Mouse (Mus musculus) right cerebral cortex, postnatal 25 days (tissue): ENCODE measurements around the gene Otub1.

ENCODE experiments used
- DNase-seq: peaks from one replicate; pipeline ENCODE4 v3.0.0; 2022

Gene Otub1

DNA sequence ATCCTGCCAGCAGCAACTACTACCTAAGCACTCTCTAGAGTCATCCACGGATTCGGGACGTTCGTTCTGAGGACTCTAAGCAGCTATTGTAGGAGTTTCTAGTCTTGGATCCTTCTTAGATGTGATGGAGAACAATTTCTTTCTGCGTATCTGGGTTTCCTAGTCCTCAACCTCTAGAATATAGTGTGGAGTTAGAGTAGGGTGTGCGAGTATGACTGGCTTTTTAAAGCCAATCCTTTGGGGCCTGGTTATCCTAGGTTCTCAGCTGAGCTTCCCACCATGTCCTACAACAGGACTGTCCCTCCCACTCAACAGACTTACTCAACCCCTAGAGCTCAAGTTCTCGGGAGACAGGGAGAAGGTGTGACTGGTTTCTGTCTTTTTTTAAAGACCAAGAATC lies 790 bp downstream of the Otub1 start:
- no peak for DNase-seq

DNA sequence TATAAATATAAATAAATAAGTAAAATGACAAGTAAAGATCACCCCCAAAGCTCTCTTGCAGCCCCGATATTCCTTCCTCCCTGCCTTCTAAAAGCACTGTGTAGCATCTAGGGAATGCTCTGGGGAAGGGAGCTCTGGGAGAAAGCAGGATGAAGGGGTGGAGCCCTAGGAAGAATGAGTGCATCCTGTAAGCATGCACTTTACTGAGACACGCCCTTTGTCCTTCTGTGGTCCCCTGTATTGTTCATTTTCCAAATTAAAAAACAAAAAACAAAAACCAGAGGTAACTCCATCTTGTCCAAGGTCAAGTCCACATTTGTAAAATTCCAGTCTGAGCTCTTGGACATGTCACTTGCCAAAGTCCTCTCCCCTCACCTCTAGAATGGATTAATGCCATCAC lies 1.2 kb downstream of the Otub1 start:
- no peak for DNase-seq

DNA sequence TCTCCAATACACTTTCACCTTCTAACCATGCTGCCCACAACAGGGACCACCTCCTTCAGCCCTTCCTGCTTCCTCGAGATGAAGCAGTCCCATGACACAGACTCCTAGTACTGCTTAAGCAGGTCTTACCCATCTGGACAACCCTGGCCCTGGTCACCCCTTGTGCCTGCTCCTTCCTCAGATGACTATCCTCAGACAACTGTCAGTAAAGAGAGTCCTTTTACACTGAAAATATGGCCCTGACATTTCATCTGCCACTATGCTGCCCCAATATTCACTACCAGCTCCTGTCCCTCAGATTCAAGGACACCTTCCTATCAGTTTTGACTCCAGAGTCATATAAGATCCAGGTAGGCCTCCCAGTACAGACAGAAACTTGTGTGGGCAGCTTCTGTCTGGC lies 5.7 kb downstream of the Otub1 start:
- no peak for DNase-seq

DNA sequence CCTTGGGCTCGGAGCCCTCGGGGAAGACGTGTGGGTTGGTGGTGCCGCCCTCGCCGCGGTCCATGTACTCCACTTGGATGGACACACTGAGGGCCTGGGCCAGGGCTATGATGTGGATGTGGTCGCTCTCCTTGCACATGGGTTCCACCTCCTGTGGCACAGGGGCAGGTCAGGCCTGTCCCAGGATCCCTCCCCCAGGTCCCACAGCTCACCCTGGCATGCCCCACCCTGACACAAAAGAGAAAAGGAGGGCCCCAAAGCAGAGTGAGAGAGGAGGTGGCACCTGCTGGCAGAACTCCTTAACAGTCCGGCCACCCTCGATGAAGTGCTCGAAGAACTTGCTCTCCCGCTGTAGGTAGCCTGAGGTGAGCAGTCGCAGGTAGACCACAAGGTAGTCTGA lies 7.0 kb downstream of the Otub1 start:
- DNase-seq, result no peak

DNA sequence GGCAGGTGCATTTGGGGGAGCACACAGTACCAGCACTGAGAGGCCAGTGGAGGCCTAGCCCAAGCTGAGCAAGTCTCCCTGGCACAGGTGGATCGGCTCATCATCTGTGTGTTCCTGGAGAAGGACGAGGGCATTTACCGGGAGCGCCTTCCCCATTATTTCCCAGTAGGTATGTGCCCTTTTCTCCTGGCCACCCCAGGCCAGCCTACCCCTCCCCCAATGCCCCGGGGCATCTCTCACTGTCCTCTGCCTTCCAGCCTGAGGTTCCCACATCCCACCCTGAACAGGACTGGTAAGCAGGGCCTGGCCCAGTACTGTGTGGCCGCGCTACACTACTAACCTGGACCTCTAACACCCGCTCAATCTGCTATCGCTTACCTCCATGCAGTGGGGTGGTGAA lies 8.7 kb downstream of the Otub1 start:
- DNase-seq, result no peak

DNA sequence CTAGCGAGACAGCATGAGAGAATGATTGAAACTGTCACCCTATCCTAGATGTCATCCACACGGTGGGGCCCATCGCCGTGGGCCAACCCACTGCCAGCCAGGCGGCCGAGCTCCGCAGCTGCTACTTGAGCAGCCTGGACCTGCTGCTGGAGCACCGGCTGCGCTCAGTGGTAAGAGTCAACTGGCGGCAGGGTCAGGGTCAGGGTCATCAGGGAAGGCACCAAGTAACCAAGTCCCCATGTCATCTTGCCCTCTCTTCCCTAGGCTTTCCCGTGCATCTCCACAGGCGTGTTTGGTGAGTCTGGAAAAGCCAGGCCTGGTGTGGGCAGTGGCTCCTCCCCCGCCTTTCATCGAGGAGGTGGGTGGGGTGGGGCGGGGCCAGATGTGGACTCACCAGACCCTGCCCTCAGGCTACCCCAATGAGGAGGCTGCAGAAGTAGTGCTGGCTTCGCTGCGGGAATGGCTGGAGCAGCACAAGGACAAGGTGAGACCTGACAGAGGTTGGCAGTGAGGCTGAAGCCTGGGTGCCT lies 9.3 kb downstream of the Otub1 start:
- DNase-seq, result no peak

DNA sequence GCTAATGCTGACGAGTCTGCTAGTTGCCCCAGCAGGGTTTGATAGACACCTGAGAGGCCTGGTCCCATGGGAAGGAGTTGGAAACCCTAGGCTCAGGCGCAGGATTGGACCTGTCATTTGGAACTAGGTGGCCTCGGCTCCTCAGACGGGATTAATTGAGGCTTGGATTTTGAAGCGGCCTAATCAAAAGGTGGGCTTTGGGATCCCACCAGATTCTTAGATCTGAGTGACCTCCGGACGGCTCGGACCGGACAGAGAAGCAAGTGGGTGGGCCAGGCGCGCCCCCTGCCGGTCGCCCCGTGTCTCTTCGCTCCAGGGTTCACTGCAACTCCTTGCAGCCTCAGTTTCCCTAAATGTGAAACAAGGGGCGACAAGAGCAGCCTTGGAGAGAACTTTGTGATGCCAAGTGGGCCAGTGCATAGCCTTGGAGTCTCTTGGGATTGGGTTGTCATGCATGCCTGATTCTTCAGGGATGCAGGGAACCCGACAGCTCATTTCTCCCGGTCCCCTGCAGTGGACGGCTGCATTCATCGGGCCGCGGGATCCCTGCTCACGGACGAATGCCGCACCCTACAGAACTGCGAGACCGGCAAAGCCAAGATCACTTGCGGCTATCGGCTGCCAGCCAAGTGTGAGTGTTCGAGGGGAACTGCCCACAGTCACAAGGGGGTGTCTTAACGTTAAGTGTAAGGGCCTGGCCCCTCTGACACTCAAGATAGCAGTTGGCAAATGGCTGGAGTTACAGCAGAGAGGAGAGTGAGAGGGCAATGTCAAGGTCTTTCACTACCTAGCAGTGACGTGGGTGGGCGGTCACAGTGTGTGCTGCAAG lies 10.0 kb downstream of the Otub1 start:
- peak; percentile 57 for DNase-seq

DNA sequence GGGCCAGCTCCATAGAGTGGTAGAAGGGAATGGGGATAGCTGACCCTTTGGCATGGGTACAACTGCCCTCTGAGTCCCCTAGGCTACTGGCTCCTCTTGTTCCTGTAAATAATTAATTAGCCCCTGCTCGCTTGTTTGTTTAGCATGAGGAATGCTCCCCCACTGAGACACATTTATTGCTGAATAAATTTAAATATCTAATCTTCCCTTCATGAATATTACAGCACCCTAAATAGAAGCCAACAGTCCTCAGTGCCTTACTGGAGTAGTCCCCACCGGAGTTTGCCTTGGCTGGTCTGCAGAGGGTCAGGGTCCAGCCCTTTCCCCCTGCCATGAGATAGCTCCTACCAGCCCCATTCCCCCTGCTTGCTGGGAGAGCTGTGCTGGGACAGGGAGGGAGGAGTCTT lies 13.6 kb downstream of the Otub1 start:
- no peak for DNase-seq

DNA sequence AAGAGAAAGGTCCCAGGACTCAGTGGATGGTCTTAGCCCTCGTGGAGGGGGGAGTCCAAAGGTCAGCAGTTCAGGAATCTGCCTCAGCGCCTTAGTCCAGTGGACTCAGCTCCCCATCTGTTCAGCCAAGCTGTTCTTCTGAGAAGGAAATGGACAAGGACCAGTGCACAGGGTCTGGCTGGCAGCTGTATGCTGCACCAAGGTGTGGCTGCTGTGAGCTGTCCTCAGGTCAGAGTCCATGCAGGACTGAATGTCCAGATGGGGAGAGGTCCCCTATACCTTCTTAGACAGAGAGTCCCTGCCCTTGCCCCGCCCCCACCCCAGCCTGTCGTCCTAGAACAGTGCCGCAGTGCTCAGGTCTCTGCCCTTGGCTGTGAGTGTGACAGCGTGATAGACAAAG lies 14.5 kb downstream of the Otub1 start:
- DNase-seq, result no peak

DNA sequence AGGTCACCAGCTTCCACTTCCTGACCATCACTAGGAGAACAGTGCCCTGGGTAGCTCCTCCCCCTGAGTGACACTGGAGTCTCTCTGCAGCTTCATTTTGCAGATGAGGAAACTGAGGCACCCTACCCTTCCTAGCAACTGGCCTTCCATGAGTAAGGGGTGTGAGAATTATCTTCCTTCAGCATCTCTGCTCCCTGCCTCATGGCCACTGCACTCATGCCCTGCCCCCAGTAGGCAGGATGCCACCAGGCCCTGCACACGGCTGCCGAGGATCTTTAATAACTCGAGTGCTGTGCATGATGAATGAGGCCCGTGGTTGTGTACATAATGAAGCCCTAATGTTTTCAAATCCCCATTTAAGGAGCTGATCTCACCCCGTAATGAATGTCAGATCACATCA lies 15.1 kb downstream of the Otub1 start:
- DNase-seq, result no peak

DNA sequence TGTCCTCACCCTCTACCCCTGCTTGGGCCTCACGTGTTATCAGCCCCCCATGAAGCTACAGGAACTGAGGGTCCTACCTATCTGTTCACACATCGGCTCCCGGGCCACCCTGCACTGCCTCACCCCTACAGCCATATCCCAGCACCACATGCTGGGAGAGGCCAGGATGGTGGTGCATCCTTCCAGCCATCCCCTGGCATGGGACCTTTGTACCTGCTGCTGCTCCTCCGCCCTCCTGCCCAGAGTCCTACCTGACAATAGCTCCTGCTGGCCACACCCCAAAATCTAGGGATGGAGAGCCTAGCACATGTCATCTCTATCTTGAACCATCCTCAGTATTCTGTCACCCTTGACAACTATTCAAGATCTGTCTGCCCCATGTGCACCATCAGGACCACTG lies 17.1 kb downstream of the Otub1 start:
- no peak for DNase-seq

DNA sequence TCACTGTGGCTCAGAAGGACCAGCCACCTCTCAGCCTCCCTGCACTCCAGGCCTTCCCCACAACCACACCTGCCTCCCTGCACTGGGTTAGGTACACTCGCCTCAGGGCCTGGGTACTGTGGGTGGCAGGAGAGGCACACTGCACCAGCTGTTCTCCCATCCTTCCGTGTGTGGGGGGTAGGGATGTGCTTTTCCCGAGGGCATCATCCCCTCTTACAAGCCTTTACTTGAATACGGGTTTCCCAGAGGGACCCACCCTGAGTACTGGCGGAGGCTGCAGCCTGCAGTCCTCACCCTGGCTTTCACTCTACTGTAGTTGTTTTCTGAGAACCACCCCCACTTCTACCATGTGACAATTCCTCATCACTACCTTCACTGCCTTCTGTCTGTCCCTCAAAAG lies 19.0 kb downstream of the Otub1 start:
- DNase-seq, result no peak

DNA sequence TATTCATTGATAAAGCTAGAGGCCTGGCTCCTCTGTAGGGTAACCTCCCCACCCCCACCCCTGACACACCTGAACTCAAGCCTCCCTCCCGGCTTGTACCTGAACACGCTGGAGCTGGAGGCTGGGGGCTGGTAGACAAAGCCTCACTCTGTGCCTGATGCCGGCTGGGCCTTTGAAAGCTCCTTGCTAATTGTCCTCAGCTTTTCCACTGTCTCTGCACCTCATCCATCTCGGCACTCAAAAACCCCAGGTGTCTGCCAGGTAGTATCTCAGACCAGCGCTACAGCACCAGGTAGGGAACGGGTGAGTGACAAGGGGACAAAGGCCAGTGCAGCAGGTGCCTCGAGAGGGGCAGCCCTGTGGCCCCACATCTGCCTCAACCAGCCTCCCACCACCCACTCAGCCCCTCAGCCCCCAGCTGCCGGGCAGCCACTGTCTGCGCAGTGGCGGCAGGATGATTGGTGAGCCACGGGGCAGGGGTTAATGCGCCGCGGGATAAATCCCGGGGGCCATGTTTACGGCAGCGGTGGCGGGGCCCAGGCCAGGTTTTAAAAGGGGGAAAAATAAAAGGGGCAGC lies 20.3 kb downstream of the Otub1 start:
- no peak for DNase-seq

DNA sequence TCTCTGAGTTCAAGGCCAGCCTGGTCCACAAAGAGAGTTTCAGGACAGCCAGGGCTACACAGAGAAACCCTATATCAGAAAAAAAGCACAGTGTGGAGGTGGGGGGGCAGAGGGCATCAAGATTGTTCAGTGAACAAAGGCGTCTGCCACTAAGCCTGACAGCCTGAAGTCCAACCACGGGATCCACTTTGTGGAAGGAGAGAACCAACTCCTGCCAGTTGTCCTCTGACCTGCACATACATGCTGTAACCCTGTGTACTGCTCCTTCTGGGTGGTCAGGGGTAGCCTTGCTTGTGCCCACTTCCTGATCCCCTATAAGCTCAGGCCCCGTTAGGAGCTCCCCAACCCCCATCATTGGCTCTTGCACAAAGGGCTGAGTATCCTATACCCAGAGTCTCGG lies 21.1 kb downstream of the Otub1 start:
- DNase-seq, result no peak

DNA sequence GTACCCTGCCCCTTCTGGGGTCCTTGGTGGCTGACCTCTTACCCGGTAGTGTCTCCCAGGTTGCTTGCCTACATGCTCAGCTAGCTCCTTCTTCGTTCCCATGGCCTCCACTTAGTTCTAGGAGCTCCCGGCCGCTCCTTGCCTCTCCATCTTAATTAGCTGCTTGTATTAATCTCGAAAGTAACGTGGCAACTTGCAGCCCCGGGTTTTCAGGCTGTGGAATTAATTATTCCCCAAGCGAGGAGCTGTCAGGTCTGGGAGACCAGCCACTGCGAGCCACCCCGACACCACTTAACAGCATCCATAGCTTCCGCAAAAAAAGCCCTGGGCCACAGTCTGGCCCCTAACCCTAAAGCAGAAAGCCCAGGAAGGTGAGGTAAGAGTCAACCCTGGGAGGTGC lies 22.7 kb downstream of the Otub1 start:
- no peak for DNase-seq

DNA sequence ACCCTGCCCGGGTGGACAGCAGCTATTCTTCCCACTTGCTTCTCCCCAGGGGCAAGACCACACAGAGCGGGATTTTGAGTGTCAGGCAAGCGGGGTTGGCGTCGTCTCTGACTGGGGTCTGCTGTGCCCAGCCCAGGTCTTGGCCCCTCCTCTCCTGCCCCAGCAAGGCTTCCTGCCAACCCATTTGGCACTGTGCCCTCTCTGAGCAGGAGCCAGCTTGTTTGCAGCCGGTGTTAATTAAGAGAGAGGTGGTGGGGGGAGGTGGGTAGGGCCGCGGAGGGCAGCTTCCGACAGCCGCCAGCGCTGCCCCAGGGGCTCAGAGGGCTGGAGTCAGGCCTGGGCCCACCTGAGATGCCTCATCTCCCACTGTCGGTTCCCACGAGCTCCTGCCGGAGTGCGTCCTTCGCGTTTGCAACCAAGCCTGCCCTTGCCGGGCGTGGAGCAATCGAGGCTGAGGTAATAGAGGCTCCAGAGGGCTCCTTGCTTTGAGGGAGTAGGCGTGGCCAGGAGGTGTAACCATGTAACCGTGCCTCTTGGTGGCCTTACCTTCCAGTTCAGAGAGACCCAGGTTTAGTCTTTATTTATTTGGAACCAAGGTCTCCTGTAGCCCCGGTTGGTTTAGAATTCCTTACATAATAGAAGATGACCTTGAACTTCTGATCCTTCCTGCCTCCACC lies 23.7 kb downstream of the Otub1 start:
- peak; percentile 73 for DNase-seq

DNA sequence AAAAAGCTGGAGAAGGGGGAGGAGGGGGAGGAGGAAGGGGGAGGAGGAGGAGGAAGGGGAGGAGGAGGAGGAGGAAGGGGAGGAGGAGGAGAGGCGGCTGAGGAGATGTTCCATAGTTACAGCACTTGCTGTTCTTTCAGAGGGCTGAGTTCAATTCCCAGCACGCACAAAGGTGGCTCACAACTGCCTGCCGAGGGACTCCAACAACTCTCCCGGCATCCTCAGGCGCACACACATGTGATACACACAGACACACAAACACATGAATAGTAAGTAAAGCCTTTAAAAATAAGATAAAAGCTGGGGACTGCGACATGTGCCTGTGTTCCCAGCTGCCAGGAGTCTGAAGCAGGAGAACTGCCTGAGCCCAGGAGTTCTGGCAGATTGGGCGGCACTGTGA lies 24.6 kb downstream of the Otub1 start:
- DNase-seq, result no peak

DNA sequence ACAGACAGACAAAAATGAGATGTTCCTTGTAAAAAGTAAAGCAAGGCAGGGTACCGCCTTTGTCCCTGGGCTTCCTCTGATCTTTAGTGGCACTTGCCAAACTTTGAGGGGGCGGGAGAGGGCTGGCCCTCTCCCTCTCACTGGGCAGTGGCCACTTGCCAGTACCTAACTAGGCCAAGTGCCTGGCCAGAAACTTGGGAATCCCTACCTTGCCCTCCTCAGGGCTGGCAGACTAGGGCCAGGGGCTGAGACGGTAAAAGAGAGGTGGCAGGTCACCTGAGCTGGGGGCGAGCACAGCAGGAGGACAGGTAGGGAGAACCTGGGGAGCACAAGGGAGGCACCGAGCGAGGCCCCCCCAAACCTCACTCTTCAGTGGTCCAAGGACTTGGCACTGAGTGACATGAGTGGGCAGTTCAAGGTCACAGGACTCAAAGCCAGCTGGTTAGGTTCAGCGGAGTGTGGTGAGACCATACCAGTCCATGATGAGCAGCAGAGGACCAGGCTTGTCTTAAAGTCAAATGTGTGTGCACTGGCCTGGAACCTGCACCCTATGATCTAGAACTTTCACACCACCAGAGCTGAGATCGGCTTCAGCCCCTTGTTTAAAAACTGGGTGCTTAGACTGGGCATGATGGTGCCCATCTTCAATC lies 25.2 kb downstream of the Otub1 start:
- DNase-seq, result no peak

DNA sequence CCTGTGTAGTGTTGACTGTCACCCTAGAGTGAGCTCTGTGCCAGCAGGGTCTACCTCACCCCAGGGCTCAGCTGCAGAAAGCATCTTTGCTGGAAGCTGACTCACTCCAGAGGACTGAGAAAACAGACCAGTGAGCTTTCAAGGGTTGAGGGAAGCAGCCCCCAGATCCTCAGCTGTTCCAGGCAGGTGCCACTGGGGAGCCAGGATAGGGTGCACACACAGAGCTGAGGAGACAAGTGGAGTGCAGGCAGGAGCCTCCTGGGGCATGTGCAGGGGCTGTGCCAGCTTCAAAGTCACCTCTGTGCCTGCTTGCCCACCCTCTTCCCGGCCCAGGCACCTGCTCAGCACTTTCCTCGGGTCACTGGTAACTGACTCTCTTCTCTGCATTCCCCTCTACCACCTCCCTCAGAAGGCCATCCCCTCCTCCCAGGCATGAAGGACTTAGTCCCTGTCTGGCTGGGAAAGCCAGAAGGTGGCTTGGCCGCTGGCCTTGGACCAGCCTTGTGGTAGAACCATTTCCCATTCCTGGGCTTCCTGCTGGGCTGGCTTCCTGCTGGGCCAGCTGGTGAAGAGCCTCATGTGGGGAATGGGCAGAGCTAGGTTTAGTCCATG lies 27.2 kb downstream of the Otub1 start:
- no peak for DNase-seq

DNA sequence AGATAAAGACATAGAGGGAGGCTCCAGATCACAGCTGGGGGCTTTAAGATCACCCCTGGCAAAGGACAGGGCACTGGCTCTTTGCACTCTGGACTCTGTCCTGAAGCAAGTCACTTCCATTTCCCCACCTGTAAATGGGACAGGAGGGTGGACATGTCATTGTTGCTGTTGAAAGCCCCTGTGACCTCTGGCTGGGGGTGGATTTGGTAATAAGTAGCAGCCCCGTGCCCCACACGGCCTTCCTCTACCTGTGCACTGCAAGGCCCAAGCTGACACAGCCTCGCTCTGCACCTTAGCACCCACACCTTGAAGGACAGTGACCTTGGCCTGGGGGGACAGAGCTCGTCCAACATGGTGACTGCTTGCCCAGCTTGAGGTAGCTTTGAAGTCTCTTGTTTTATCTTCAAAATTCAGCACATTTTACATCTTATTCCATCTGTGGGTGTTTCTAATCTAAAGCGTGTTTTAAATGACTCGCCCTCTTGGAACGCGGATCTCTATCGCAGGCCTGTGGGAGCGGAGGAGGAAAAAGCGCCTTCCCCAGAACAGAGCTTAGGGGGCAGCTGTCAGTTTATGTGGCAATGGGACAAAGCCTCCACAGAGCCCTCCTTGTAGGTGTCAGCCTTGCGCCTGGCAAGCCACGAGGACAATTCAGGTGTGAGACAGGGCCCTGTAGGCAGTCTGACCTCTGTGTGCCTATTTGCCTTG lies 28.2 kb downstream of the Otub1 start:
- DNase-seq, result no peak

DNA sequence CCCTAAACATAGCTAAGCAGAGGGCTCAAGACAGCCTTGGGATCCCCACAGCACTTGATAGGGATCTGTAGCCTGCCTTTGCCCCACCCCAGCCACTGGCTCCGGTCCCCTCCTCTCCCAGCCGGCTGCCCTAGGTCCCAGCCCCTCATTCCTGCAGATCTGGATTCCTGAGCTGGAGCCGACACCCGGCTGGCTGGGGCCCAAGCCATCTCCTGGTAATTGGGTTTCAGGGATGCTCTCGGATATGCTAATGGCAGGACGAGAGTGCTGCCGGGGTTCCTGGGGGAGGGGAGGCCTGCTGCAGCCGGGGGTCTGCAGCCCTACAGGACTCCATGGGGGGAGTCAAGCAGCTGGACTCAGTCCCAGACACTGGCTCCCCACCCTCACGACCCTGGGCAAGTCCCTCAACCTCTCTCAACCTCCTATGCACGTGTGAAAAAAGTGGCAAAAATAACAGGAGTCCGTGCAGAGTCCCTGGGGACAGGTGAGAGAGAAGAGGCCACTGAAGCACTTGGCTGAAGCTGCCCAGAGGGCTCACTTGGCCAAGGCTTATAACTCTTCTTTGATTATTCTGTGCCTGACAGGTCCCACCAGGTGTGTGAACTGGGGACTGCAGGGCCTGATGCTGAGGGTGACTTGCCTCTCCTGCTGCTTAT lies 29.9 kb downstream of the Otub1 start:
- no peak for DNase-seq
